Mouse (Mus musculus): Measurements from ENCODE around the gene Mtmr12.

The Mtmr12 gene

GRCm38 (mm10) chr15:12321788-12322621 lies 117.2 kb downstream of the Mtmr12 start, which contains the start of gene 1810049J17Rik:
TSS of gene 1810049J17Rik (minus strand) at chr15:12321899.
- no peak for DNase-seq (ENCODE audit: low spot score)

GRCm38 (mm10) chr15:12322676-12323402 lies 118.0 kb downstream of the Mtmr12 start:
- DNase-seq (ENCODE audit: low spot score) = no peak
